Mouse (Mus musculus) brain, adult 2 months (tissue): ENCODE results near the gene Apol11a.
"Not testable (repeated sequence)": the region's sequence is repeated elsewhere in the genome, so short reads cannot be mapped to it uniquely, and the experiment has no call there.

ENCODE experiments used
- DNase-seq: peaks from one replicate; pipeline ENCODE4 v3.0.0; 2011; ENCODE audit warnings: low read depth, low spot score

Apol11a gene

DNA sequence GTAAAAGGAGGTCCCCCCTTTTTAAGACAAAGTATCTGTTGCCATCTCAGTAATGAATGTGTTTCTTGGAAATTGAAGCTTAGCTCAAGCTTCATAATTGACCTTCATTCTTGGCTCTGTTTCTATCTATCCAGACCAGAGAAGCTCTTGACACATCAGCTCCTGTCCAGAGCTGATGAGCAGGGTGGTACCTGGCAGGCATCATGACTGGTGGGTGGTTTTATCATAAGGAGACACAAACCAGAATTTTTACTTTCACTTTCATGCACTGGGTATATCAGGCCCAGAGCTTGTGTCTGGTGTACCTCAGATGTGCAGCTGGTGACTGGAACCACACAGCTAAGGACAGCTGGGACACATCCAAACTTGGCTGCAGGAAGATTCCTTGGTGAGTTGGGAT is at the start of gene Apol11a:
Gene Apol11a (plus strand): TSS at position 306 of the 400 bp plus-strand sequence.
- peak; percentile 1 for DNase-seq

DNA sequence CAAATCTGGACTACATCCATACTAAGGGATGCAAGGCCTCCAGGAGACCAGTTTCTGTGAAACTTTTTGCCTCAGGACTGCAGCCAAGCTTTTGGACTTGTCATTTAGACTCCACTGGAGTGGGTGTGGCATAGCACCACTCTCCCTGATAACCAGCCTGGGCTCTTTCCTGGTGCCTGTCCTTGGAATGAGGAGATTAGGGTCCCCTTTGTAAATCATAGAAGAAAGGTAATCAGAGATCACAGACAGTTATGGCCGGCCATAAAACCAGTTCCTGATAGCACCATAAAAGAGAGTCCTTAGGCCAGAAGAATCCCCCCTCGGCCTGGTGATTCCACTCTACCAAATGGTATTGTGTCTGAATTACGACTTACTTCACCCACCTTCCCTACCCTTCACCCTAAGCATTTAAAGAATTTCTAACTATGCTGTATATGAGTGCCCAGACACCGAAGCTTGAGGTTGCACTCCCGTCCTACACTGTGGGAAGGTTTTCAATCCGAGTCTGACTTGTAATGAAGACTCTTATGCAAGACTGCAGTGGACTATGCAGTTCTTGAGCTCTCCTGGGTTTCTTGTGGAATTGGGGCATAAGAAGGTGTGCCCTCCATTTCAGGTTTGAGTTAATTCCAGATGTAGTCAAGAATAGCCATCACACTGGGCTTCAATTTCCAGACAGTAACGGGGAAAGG is 33.2 kb upstream of the Apol11a start:
- not testable (repeated sequence) for DNase-seq

DNA sequence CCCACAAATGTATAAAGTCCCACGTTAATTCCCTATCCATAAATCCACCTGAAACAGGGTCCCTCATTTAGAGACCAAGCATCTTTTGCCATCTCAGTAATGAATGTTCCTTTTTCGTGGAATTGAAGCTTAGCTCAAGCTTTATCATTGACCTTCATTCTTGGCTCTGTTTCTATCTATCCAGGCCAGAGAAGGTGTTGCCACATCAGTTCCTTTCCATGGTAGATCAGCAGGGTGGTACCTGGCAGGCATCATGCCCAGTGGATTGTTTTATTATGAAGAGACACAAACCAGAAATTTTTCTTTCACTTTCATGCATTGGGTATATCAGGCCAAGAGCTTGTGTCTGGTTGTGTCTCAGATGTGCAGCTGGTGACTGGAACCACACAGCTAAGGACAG is 31.4 kb upstream of the Apol11a start, which contains the start of gene Apol10a:
Gene Apol10a (plus strand): TSS at position 355 of the 400 bp plus-strand sequence.
- not testable (repeated sequence) for DNase-seq

DNA sequence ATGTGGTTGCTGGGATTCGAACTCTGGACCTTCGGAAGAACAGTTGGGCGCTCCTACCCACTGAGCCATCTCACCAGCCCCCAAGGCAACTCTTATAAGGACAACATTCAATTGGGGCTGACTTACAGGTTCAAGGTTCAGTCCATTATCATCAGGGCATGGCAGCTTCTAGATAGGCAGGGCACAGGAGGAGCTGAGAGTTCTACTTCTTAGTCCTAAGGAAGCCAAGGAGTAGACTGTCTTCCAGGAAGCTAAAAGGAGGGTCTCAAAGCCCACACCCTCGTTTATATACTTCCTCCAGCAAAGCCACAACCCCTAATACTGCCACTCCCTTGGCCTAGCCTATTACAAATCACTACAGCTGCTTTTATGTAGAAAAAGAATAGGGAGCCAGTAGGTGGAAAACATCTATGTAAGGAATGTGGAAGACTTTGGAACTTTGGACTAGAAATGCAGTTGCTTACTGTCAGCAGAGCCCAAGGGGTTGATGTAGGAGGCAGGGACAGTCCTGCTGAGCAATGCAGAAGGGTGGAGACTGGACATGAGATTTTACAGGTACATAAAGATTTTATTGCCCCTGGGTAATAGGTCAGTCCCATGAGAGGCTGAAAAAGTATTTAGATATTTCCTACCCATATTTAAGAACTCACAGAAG is 25.8 kb upstream of the Apol11a start:
- DNase-seq: no peak

DNA sequence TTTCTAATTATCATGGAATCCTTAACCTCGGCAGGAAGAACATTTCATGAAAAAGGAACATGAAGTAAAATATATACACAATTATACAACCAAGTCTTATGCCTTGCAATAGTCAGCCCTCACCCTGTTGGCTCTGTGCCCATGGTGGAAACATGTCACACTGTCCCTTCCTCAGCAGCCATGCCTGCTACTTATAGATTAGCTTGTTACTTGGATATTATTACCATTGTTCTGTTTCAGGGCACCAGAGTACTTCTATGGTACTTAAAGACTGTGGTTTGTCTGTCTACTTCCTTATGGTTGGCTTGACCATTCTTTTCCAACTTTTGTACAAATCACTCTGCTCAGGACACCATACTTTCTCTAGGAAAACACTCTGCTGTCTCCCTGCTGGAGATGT is 14.9 kb upstream of the Apol11a start:
- not testable (repeated sequence) for DNase-seq

GRCm38 (mm10) chr15:77494694-77495093 is 13.4 kb upstream of the Apol11a start:
- DNase-seq: not testable (repeated sequence)

DNA sequence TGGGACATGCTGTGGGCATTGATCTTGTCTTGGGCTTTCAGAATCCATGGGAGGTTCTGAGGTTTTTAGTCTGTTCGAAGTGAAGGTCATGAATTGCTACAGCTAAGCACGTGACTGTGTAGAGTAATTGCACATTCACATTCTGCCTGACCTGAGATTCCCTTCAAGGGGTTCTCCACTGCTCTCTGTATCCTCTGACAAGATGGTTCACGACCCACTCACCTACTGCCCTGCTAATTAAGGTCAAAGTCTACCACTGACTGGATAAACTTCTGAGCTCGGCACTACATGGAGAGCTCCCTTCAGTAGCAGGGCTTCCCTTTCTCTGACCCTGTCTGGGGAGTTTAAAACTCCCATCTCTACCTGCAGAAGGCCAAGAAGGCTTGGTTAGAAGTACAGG is 12.5 kb downstream of the Apol11a start:
- DNase-seq: not testable (repeated sequence)

- peak; percentile 26 for DNase-seq
Observed at GRCm38 (mm10) chr15:77523186-77523843, 15.2 kb downstream of the Apol11a start.

- no peak for DNase-seq
Observed at GRCm38 (mm10) chr15:77533216-77533615, 25.1 kb downstream of the Apol11a start, which contains the start of gene Apol7c. Gene Apol7c, minus strand, starts transcription at chr15:77533316.

GRCm38 (mm10) chr15:77539221-77539620 is 31.1 kb downstream of the Apol11a start:
- not testable (repeated sequence) for DNase-seq

GRCm38 (mm10) chr15:77561792-77562191 is 53.7 kb downstream of the Apol11a start, which contains the start of gene 1700025B11Rik:
Gene 1700025B11Rik, minus strand, starts transcription at chr15:77561892.
- DNase-seq: no peak

GRCm38 (mm10) chr15:77563219-77563618 is 55.1 kb downstream of the Apol11a start:
- DNase-seq: no peak
